8 mouse cellular contexts compared by ENCODE assay signal in genomic region chr11:70701221-70701955, GRCm38 (mm10). TPM values are rescaled to one million over a fixed set of nuclear protein-coding genes. Genes with fewer than 3 reads are reported as not detected.
DNase-seq lines count a peak whose midpoint lies in the region; ATAC-seq and TF ChIP-seq lines count a peak whose summit lies in the region.

No protein-coding gene starts in this region.

- H3K4me1 ChIP-seq in neural tube, embryonic 11.5 days (ENCODE audit: control insufficient read depth, insufficient read depth, low read length), result peaks cover 14% of the 10 kb centered on the region
- peaks cover 9% of the 10 kb centered on the region; the same call in 1 of the 2 replicates for H3K4me1 ChIP-seq in forebrain, embryonic 11.5 days (replicated peaks; ENCODE audit: control insufficient read depth, insufficient read depth, low read length)
- H3K4me1 ChIP-seq in intestine, postnatal 0 days (replicated peaks; ENCODE audit: control insufficient read depth, insufficient read depth, low read length), result peaks cover 4% of the 10 kb centered on the region

- H3K9ac ChIP-seq in neural tube, embryonic 11.5 days (ENCODE audit: low read length), result peak overlapping the region; percentile 92
- H3K9ac ChIP-seq in forebrain, embryonic 11.5 days (ENCODE audit: low read length), result peak overlapping the region; percentile 86
- H3K9ac ChIP-seq in intestine, postnatal 0 days (ENCODE audit: low read depth, low read length), result peak overlapping the region; percentile 86

- no peaks in the 10 kb centered on the region for H3K9me3 ChIP-seq in neural tube, embryonic 11.5 days (ENCODE audit: control insufficient read depth, low read length)
- H3K9me3 ChIP-seq in forebrain, embryonic 11.5 days (ENCODE audit: control insufficient read depth, low read length), result no peaks in the 10 kb centered on the region
- no peaks in the 10 kb centered on the region for H3K9me3 ChIP-seq in intestine, postnatal 0 days (ENCODE audit: control insufficient read depth)

- H3K27me3 ChIP-seq in neural tube, embryonic 11.5 days (ENCODE audit: control insufficient read depth, insufficient read depth, low read length), result no peaks in the 10 kb centered on the region
- H3K27me3 ChIP-seq in forebrain, embryonic 11.5 days (ENCODE audit: control insufficient read depth, insufficient read depth, low read length), result no peaks in the 10 kb centered on the region
- no peaks in the 10 kb centered on the region for H3K27me3 ChIP-seq in intestine, postnatal 0 days (replicated peaks; ENCODE audit: control insufficient read depth, insufficient read depth, low read length)

- peaks cover 36% of the 10 kb centered on the region for H3K79me2 ChIP-seq in macrophage (ENCODE audit: inconsistent target)

- ATAC-seq in neural tube, embryonic 11.5 days (ENCODE audit: insufficient read depth, low FRiP score, low TSS enrichment), result no peak
- ATAC-seq in forebrain, embryonic 11.5 days (replicated peaks; ENCODE audit: low FRiP score), result no peak
- ATAC-seq in intestine, postnatal 0 days, result no peak

- DNase-seq in neural tube, embryonic 11.5 days (ENCODE audit: low spot score), result no peak
- no peak for DNase-seq in neural tube, embryonic 10.5 days (ENCODE audit: extremely low spot score, low spot score)
- peak; percentile 41 for DNase-seq in forebrain, embryonic 11.5 days (ENCODE audit: low spot score)
- DNase-seq in c-Kit-positive CD71-positive TER-119-positive erythroid progenitor cells, embryonic 14.5 days (ENCODE audit: low spot score), result no peak
- DNase-seq in B cell, adult 2 months, result no peak
- no peak for DNase-seq in urinary bladder, postnatal 36 days (ENCODE audit: low spot score in 2 of 2)

- WGBS in neural tube, embryonic 11.5 days, result 9% methylated on average over 10 of the region's 10 CpGs
- 7% methylated on average over 10 of the region's 10 CpGs for WGBS in forebrain, embryonic 11.5 days
- 3% methylated on average over 10 of the region's 10 CpGs for WGBS in intestine, postnatal 0 days
- WGBS in macrophage (ENCODE audit: missing documents), result 61% methylated on average over 10 of the region's 10 CpGs

- no peak for TF ChIP-seq CTCF in intestine, postnatal 0 days (IDR thresholded peaks at IDR 0.05; ENCODE audit: low read depth)

- no peak overlapping the region for H3K27ac ChIP-seq in neural tube, embryonic 11.5 days (ENCODE audit: low read depth, low read length)
- no peak overlapping the region for H3K27ac ChIP-seq in forebrain, embryonic 11.5 days (ENCODE audit: low read depth, low read length)
- peak overlapping the region; percentile 91 for H3K27ac ChIP-seq in intestine, postnatal 0 days (ENCODE audit: low read depth, low read length)
- peak overlapping the region; percentile 64 for H3K27ac ChIP-seq in macrophage

- H3K36me3 ChIP-seq in neural tube, embryonic 11.5 days (ENCODE audit: control insufficient read depth, insufficient read depth, low read length), result peaks cover 5% of the 10 kb centered on the region; the same call in 1 of the 2 replicates
- H3K36me3 ChIP-seq in forebrain, embryonic 11.5 days (ENCODE audit: control insufficient read depth, insufficient read depth, low read length), result peaks cover 4% of the 10 kb centered on the region; the same call in 1 of the 2 replicates
- H3K36me3 ChIP-seq in intestine, postnatal 0 days (ENCODE audit: control insufficient read depth, insufficient read depth), result peaks cover 30% of the 10 kb centered on the region
- H3K36me3 ChIP-seq in macrophage (ENCODE audit: inconsistent target), result peaks cover 33% of the 10 kb centered on the region

- H3K4me3 ChIP-seq in neural tube, embryonic 11.5 days (ENCODE audit: low read depth, low read length), result peak overlapping the region; percentile 94
- peak overlapping the region; percentile 91 for H3K4me3 ChIP-seq in forebrain, embryonic 11.5 days (ENCODE audit: low read depth, low read length)
- H3K4me3 ChIP-seq in intestine, postnatal 0 days (ENCODE audit: low read depth, low read length), result peak overlapping the region; percentile 95
- H3K4me3 ChIP-seq in macrophage (ENCODE audit: inconsistent target), result peak overlapping the region; percentile 90

- peak overlapping the region; percentile 71 for H3K4me2 ChIP-seq in neural tube, embryonic 11.5 days (ENCODE audit: low read depth)
- H3K4me2 ChIP-seq in forebrain, embryonic 11.5 days (ENCODE audit: low read depth, low read length, severe bottlenecking), result peak overlapping the region; percentile 76
- peak overlapping the region; percentile 76 for H3K4me2 ChIP-seq in intestine, postnatal 0 days (replicated peaks; ENCODE audit: low read depth)

RNA-seq across cellular contexts. Expression of gene Kif1c, which starts 1.0 kb away (rescaled TPM):
- polyA plus RNA-seq in neural tube, embryonic 11.5 days (2014; fragmentation: Nextera tagmentation; extraction: Ambion mirVana), result 5.4 and 6.5 TPM in 2 replicates
- polyA plus RNA-seq in forebrain, embryonic 11.5 days (2014; fragmentation: Nextera tagmentation; extraction: Ambion mirVana), result 6.4 and 6.9 TPM in 2 replicates
- 4.4 and 5.4 TPM in 2 replicates for polyA plus RNA-seq in intestine, postnatal 0 days (2015; fragmentation: Nextera tagmentation; extraction: Ambion mirVana)
- total RNA-seq in macrophage (2018; cell fraction: chromatin; rRNA removed), result 100 to 1,000 TPM in 6 of 26 experiments, 10 to 100 TPM in 20; 31.0 to 191 (median 81.2) TPM
- total RNA-seq in macrophage (2018; cell fraction: cytosol; rRNA removed), result 10 to 100 TPM; 53.9 to 92.7 (median 74.4) TPM
- total RNA-seq in macrophage (2018; cell fraction: nucleus; rRNA removed), result 100 to 1,000 TPM in 2 of 26 experiments, 10 to 100 TPM in 24; 40.8 to 102 (median 70.2) TPM
- polyA plus RNA-seq in macrophage (2018), result 60.6 to 75.9 TPM (median 62.3 TPM) in 3 replicates

RNA-seq across cellular contexts. Expression of gene Inca1, which starts 1.4 kb away (rescaled TPM):
- 0.86 and 1.3 TPM in 2 replicates for polyA plus RNA-seq in neural tube, embryonic 11.5 days (2014; fragmentation: Nextera tagmentation; extraction: Ambion mirVana)
- polyA plus RNA-seq in forebrain, embryonic 11.5 days (2014; fragmentation: Nextera tagmentation; extraction: Ambion mirVana), result 0.65 and 1.3 TPM in 2 replicates
- 2.8 and 3.3 TPM in 2 replicates for polyA plus RNA-seq in intestine, postnatal 0 days (2015; fragmentation: Nextera tagmentation; extraction: Ambion mirVana)
- 1 to 10 TPM in 25 of 26 experiments, under 1 TPM in 1; 0.70 to 5.2 (median 2.2) TPM for total RNA-seq in macrophage (2018; cell fraction: chromatin; rRNA removed)
- total RNA-seq in macrophage (2018; cell fraction: cytosol; rRNA removed), result 1 to 10 TPM in 1 of 26 experiments, under 1 TPM in 25; 0.24 to 1.1 (median 0.41) TPM
- total RNA-seq in macrophage (2018; cell fraction: nucleus; rRNA removed), result 1 to 10 TPM in 17 of 26 experiments, under 1 TPM in 6, not detected in 3; 0.68 to 3.4 (median 1.3) TPM
- polyA plus RNA-seq in macrophage (2018), result 0.32 to 0.85 TPM (median 0.36 TPM) in 3 replicates

RNA-seq across cellular contexts. Expression of gene Camta2, which starts 13.5 kb away (rescaled TPM):
- polyA plus RNA-seq in neural tube, embryonic 11.5 days (2014; fragmentation: Nextera tagmentation; extraction: Ambion mirVana), result 10.7 and 10.8 TPM in 2 replicates
- 10.8 and 11.4 TPM in 2 replicates for polyA plus RNA-seq in forebrain, embryonic 11.5 days (2014; fragmentation: Nextera tagmentation; extraction: Ambion mirVana)
- 11.7 and 12.3 TPM in 2 replicates for polyA plus RNA-seq in intestine, postnatal 0 days (2015; fragmentation: Nextera tagmentation; extraction: Ambion mirVana)
- total RNA-seq in macrophage (2018; cell fraction: chromatin; rRNA removed), result 100 to 1,000 TPM; 124 to 580 (median 347) TPM
- total RNA-seq in macrophage (2018; cell fraction: cytosol; rRNA removed), result 10 to 100 TPM; 40.2 to 91.1 (median 66.6) TPM
- total RNA-seq in macrophage (2018; cell fraction: nucleus; rRNA removed), result 100 to 1,000 TPM; 107 to 336 (median 211) TPM
- polyA plus RNA-seq in macrophage (2018), result 35.3 to 53.1 TPM (median 41.4 TPM) in 3 replicates

RNA-seq across cellular contexts. Expression of gene Spag7, which starts 32.2 kb away (rescaled TPM):
- polyA plus RNA-seq in neural tube, embryonic 11.5 days (2014; fragmentation: Nextera tagmentation; extraction: Ambion mirVana), result 146 and 152 TPM in 2 replicates
- polyA plus RNA-seq in forebrain, embryonic 11.5 days (2014; fragmentation: Nextera tagmentation; extraction: Ambion mirVana), result 160 and 167 TPM in 2 replicates
- 61.3 and 66.2 TPM in 2 replicates for polyA plus RNA-seq in intestine, postnatal 0 days (2015; fragmentation: Nextera tagmentation; extraction: Ambion mirVana)
- 10 to 100 TPM; 17.1 to 67.8 (median 46.7) TPM for total RNA-seq in macrophage (2018; cell fraction: chromatin; rRNA removed)
- total RNA-seq in macrophage (2018; cell fraction: cytosol; rRNA removed), result 10 to 100 TPM; 38.5 to 72.4 (median 53.2) TPM
- 10 to 100 TPM; 21.5 to 47.9 (median 32.1) TPM for total RNA-seq in macrophage (2018; cell fraction: nucleus; rRNA removed)
- polyA plus RNA-seq in macrophage (2018), result 72.0 to 176 TPM (median 83.0 TPM) in 3 replicates

RNA-seq across cellular contexts. Expression of gene Eno3, which starts 44.4 kb away (rescaled TPM):
- 39.3 and 48.9 TPM in 2 replicates for polyA plus RNA-seq in neural tube, embryonic 11.5 days (2014; fragmentation: Nextera tagmentation; extraction: Ambion mirVana)
- 16.6 and 17.4 TPM in 2 replicates for polyA plus RNA-seq in forebrain, embryonic 11.5 days (2014; fragmentation: Nextera tagmentation; extraction: Ambion mirVana)
- polyA plus RNA-seq in intestine, postnatal 0 days (2015; fragmentation: Nextera tagmentation; extraction: Ambion mirVana), result 4.9 and 5.9 TPM in 2 replicates
- total RNA-seq in macrophage (2018; cell fraction: chromatin; rRNA removed), result 10 to 100 TPM in 19 of 26 experiments, 1 to 10 TPM in 7; 3.6 to 24.3 (median 14.3) TPM
- total RNA-seq in macrophage (2018; cell fraction: cytosol; rRNA removed), result 1 to 10 TPM; 2.5 to 4.6 (median 3.9) TPM
- total RNA-seq in macrophage (2018; cell fraction: nucleus; rRNA removed), result 10 to 100 TPM in 6 of 26 experiments, 1 to 10 TPM in 20; 3.0 to 16.2 (median 7.7) TPM
- polyA plus RNA-seq in macrophage (2018), result 3.0 to 5.4 TPM (median 4.8 TPM) in 3 replicates

Comparison
In these comparisons a context has a peak if more than half of its experiments do, and no peak if none do; other contexts are left out.
1. H3K27ac ChIP-seq: peak in intestine, postnatal 0 days (single experiment) and macrophage (single experiment); none in neural tube, embryonic 11.5 days (single experiment) and forebrain, embryonic 11.5 days (single experiment).
2. Peak in every context shown above with its lines, with median percentiles within 50 percentile points of each other: H3K4me2 ChIP-seq, H3K4me3 ChIP-seq and H3K9ac ChIP-seq.